Mouse (Mus musculus): Measurements from ENCODE around the gene Spaca3. TPM values are rescaled to one million over a fixed set of nuclear protein-coding genes. Genes with fewer than 3 reads are reported as not detected.

The Spaca3 gene
- total RNA-seq, 2 experiments from 2014 or later, result not detected

DNA sequence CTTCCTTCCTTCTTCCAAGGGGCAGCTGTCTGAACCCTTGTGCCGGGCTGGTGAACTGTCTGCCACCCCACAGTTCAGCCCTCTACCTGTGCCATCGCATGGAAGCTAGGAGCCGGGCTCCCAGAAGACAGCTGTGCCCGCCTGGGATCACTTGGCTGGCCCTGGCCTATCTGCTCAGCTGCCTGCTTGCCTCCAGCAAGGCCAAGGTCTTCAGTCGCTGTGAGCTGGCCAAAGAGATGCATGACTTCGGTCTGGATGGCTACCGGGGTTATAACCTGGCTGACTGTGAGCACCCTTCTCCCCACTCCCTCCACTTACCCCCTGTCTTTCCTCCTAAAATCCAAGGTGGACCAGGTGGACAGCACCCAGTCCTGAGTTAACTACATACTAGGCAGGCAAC lies 4.8 kb downstream of the Spaca3 start:
- no peak for DNase-seq (ENCODE audit: extremely low spot score in 1 of 2, low spot score in 1 of 2)

DNA sequence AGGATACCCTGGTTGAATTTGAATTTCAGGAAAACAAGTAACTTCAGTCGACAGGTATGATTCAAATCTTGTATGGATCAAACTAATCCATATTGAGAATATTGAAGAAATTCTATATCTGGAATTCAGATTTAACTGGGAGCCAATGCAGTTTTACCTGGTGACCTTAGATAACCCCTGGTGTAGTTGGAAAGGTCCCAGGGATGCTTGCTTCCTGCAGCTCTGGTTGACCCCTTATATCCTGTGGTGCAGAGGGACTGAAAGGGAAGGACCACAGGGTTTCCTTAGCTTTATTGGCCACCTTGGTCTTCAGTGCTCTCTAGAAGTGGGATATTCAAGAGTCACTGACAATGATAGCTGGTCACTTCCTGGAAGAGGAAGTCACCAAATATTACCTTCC lies 9.9 kb downstream of the Spaca3 start:
- no peak for DNase-seq (ENCODE audit: extremely low spot score in 1 of 2, low spot score in 1 of 2)

DNA sequence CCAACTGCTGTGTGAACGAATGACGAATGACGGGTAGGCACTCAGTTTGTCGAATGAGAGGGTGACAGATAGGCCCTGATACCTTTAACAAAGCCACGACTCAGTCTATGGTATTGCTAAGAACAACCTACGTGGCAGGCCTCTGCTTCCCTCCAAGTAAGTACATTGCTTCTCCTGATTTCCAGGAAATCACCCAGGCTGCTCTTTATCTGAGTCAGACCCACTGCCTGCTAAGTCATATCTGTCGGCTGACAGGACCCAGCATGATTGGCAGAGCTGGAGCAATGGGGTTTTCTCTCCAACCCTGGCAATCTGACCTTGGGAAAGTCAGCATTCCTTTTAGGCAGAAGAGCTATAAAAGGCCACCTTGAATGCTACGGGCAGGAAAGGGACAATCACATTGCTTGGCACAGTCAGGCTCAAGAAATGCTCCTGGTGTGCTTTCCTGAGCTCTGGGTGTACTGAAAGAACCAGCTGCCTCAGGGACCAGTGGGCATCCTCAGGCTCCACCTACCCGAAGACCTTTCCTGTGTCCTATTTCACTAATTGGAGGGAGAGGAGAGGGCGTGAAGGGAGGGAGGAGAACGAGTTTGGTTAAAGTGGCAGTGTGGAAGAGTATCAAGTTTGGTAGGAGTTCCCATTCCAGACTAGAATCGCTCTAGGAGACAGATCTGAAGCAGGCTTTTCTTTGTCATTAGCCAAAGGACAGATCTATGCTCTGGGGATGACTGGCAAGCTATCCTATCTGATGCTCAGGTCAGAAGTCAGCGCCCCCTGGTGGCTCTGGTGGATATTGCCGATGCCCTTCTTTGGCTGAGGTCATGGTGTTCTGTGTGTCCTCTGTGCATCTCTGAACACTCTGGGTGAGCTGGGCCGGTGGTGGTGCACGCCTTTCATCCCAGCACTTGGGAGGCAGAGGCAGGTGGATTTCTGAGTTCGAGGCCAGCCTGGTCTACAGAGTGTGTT lies 14.6 kb downstream of the Spaca3 start:
- DNase-seq (ENCODE audit: extremely low spot score in 1 of 2, low spot score in 1 of 2), result peak in 1 of 2 experiments; percentile 68

DNA sequence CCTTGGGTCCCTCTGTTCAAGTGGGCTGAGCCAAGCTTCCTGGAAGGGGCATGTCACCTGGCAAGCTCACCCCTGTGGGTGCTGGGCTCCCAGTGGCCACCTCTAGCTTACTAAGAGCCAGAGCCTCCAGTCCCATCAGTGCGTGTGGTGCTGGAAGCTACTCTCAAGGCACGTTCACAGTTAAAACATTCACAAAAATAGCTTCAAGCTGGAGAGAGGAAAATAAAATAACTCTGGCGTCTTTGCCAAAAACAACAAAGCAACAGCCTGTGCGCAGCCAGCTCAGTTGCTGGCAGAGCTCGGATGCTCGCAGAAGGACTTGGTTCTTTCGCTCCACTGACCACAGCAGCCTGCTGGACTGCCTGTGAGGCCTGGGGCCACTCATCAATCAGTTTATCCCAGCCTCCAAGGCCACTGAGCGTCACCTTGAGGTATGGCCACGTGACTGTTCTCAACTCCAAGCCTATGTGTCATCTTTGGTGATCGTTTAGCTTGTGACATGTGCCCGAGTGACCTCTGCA lies 19.0 kb downstream of the Spaca3 start:
- peak; percentile 31 to 32 for DNase-seq (ENCODE audit: extremely low spot score in 1 of 2, low spot score in 1 of 2)

DNA sequence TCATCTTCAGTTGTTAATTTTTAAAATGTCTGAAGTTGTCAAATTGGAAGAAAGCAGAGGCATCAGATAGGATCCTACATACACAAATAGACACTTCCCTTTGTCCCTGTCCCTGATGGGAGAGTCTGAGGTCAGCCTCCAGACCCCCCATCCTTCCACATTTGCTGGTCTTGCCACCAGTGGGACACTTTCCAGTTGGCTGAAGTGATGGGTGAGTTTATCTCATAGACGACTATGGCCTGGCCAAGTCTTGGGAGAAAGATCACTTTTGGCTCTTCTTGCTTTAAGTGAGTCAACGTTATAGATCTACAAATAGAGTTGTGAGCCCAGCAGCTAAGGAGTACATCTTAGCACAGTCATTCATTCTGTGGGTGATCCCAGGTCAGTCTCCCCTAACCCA lies 19.9 kb downstream of the Spaca3 start:
- DNase-seq (ENCODE audit: extremely low spot score in 1 of 2, low spot score in 1 of 2), result no peak

DNA sequence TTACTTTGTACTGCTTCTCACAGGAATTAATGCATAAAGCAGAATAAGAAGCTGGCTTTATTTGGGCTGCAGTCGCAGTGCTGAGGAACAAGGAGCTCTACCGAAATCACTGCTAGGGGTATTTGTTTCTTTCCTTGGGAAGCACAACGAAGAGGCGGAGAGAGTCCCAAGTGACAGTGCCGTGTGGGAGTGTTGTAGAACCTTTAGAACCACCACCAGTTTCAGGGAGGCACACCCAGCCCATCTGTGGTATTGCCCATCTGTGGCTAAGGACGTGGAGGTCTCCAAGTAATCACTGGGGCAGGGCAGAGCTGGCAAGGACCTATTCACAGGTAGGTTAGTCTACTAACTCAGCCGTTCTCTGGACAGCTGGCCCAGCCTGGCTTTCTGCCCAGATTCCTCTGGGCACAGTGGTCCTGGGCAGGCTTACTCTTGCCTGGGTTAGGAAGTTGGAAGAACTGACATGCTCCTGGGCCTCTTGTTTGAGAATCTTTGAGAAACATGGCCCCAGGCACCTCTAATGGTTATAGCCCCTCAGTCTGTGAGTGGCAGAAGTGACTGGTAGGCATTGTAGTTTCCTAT lies 24.2 kb downstream of the Spaca3 start:
- no peak for DNase-seq (ENCODE audit: extremely low spot score in 1 of 2, low spot score in 1 of 2)

DNA sequence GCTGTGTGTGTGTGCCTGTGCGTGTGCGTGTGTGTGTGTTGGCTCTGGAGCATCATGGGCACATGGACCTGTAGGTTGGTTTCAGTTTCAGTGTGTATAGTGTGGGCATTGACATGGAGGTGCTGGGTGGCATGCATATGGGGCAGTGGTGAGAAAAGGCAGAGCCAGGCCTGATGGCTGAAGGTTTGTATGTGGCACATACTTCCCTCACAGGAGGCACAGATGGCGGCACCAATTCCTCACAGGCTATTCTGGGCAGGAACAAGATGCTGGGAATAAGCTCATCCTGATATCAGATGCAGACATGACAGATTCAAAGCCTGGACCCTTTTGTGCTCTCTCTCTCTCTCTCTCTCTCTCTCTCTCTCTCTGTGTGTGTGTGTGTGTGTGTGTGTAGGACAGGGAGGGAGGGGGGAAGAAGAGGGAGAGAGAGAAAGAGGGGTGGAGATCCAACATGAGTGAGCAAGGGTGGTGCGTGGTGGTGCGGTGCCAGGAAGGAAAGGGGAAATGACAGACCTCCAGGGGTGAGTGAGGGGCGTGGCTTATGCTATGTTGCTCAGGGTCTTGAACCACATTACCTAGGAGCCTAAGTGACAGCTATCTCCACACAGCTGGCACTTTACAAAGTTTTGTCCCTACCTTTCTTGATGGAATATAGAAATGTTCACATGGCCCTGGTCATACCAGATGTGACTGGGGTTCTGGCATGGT lies 26.5 kb downstream of the Spaca3 start:
- DNase-seq (ENCODE audit: extremely low spot score in 1 of 2, low spot score in 1 of 2), result no peak

DNA sequence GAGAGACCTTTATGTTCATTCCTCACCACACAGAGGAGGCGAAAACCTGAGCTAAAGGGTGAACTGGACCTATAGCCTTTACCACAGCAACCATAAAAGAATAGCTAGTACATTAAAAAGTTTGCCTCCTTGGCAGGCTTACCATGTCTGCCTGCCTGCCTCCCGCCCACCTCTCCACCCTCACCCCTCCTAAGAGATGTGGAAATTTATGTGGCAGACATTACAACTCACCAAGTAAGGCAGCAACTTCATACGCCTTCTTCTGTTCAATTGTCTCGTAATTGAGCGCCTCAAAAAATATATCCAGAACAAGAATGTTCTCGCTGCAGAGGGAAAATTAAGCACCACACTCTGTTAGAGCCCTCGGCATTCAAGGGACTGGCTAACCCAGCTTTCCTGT lies 28.2 kb downstream of the Spaca3 start:
- DNase-seq (ENCODE audit: extremely low spot score in 1 of 2, low spot score in 1 of 2), result no peak

DNA sequence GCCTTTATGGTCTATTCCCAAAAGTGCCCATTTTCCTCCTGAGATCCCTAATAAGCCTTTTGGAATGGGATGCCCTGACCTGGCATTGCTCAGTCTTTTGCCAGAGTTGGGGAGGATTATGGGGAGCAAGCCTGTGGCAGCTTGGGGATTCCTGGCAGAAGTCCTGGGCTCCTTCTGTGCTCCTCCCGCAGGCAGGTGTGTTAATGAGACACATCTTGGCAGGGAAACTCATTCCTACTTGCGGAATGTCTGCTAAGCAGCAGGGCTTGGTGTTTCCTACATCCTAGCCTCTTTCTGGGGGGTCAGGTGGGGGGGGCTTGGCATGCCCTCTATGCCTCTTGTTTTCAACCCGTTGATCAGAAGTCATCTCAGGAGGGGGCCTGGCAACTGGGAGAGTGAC lies 28.9 kb downstream of the Spaca3 start:
- DNase-seq (ENCODE audit: extremely low spot score in 1 of 2, low spot score in 1 of 2), result no peak

DNA sequence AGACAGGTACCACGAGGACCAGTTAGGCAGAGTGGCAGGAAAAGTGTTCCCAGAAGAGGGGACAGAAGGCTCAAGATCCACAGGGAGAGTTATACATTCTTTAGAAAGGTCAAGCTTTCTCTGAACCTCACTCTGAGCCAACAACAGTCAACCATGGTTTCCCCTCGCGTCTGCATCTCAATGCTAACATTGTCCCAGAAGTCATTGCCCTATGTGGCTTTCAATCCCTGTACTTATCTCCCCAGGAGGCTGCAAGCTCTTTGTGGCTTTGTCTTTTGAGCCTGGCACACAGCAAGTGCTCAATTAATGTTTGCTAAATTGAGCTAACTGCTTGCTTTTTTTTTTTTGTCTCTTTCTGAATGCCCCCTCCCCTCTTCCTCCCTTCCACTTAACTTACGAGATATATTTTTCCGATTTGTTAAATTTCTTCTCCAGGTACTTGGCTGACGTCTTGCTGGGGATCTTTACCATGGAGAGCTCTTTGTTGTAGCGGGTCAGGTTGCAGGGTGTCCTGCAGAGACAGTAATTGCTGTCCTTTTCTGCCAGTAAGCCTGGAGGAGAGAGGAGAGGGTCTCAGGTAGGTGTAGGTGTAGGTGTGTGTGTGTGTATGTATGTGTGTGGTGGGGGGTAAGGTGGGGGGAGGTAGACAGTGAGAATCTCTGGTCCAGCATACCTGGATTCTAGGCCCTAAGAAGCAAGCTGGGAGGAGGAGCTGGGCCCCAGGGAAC lies 31.3 kb downstream of the Spaca3 start:
- no peak for DNase-seq (ENCODE audit: extremely low spot score in 1 of 2, low spot score in 1 of 2)

DNA sequence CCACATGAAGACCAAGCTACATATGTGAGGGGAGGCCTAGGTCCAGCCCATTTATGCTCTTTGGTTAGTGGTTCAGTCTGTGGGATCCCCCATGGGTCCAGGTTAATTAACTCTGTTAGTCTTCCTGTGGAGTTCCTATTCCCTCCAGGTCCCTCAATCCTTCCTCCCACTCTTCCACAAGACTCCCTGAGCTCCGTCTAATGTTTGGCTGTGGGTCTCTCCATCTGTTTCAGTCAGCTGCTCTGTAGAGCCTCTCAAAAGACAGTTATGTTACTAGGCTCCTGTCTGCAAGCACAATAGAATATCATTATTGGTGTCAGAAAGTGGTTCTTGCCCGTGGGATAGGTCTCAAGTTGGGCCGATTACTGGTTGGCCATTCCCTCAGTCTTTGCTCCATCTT lies 37.7 kb downstream of the Spaca3 start:
- no peak for DNase-seq (ENCODE audit: extremely low spot score in 1 of 2, low spot score in 1 of 2)

DNA sequence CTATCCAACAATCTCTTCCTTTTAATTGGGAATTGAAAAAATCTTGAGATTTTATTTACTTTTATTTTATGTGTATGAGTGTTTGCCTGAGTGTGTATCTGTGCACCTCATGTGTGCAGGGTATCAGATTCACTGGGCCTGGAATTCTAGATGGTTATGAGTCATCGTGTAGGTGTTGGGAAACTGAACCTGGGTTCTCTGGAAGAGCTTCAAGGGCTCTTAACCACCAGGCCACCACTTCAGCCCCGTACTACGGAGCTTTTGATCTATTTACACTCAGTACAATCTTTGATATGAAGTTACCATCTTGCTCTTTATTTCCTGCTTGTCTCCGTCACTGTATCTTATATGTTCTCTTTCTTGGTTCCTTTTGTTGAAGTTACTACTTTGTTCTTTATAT lies 42.4 kb downstream of the Spaca3 start:
- no peak for DNase-seq (ENCODE audit: extremely low spot score in 1 of 2, low spot score in 1 of 2)

DNA sequence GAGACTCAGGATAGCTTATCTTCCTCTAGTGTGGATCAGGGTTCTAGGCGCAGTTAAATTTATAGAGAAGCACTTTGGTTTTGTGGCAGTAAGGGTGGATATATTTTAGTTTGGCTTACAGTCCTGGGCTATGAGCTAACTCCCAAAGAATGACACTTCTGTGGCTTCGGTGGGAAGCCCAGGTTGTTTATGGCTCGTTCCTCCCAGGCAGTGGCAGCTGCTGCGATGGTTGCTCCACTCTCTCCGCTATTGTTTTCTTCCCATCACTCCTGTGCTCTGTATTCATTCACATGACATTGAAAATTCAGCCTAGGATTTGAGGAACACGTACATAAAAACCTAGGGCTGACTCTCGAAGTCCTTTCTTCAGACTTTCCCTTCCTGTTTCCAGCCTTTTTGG lies 44.5 kb downstream of the Spaca3 start:
- no peak for DNase-seq (ENCODE audit: extremely low spot score in 1 of 2, low spot score in 1 of 2)

DNA sequence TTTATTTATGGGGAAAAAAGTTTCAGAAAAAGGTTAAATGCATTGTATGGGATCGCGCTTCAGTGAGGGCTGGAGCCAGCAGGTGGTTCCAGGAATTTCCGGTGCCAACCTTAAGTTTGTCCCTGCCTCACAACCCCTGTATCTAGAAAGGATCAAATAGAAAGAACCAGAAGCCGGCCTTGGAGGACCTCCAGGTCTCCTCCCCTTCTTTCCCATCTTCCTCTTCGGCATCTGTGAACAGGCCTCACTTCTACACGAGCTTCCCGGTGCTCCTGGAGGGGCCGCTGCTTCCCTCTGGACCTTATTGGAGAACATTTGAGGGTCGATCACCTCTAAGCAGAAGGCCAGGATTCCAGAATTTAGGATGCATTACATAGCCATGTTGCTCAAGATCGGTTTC lies 45.3 kb downstream of the Spaca3 start:
- DNase-seq (ENCODE audit: extremely low spot score in 1 of 2, low spot score in 1 of 2), result no peak

DNA sequence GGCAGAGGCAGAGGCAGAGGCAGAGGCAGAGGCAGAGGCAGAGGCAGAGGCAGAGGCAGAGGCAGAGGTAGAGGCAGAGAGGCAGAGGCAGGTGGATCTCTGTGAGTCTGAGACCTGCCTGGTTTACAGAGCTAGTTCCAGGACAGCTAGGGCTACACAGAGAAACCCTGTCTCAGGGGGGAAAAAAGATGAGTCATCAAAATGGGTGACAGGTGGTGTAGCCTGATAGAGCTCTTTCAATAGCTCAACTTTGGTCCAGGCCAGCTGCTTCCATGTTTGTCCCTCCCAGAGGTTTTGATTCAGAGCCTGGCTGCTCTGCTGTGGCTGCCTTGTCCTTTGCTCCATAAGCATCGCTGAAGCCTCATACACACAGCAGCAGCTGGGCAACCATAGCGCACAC lies 46.4 kb downstream of the Spaca3 start:
- no peak for DNase-seq (ENCODE audit: extremely low spot score in 1 of 2, low spot score in 1 of 2)

DNA sequence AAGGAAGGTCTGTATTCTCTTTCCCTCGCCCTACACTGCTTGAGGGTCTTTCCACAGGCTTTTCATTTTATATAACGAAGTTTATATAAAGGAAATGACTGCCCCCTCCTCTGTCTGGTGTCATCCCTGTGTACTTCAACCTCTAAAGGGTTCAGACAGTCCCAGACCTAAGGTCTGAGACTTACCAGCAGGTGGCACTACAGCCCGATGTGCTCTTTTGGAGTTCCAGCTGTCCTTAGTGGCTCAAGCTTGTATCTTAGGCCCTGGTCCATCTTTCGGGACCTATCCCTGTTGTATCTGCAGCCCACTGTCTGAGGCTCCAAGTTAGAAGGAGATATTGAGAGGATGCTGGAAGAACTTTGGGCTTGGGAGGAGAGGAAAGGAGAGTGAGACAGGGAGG lies 48.3 kb downstream of the Spaca3 start:
- peak; percentile 54 to 81 for DNase-seq (ENCODE audit: extremely low spot score in 1 of 2, low spot score in 1 of 2)

DNA sequence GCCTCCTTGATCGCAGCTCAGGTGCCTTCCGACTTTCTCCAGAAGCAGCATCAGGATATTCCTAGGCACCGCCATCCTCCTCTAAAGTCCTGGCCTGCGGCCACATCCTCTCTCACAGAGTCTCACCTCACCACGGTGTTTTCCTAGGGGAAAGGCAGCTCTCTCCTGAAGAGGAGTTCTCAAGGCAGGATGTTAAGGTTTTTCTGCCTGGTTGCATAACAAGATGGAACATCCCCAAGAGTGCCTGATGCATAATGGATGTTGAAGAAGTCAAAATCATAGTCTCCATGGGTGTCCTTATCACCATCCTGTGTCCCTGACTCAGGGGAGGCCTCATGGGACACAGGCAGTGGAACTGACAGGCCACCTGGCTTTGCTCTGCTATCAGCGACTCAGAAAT lies 49.7 kb downstream of the Spaca3 start:
- no peak for DNase-seq (ENCODE audit: extremely low spot score in 1 of 2, low spot score in 1 of 2)

DNA sequence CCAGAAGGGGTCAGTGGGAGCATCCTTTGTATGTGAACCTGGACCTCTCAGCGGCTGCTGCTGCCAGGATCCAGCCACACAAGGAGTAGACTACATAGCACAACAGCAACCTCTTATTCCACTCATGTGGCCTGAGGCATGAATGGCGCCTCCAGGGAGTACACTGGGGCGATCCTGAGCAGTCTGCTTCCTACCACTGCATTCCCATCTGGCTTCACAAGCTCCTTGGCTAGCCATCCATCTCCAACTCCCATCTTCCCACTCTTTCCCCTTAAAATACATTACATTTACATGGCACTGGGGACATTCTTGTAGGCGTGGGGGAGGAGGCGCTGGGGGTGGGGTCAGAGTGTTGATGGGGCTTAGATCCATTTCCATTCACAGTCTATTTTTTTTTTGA lies 54.6 kb downstream of the Spaca3 start:
- DNase-seq (ENCODE audit: extremely low spot score in 1 of 2, low spot score in 1 of 2), result no peak

DNA sequence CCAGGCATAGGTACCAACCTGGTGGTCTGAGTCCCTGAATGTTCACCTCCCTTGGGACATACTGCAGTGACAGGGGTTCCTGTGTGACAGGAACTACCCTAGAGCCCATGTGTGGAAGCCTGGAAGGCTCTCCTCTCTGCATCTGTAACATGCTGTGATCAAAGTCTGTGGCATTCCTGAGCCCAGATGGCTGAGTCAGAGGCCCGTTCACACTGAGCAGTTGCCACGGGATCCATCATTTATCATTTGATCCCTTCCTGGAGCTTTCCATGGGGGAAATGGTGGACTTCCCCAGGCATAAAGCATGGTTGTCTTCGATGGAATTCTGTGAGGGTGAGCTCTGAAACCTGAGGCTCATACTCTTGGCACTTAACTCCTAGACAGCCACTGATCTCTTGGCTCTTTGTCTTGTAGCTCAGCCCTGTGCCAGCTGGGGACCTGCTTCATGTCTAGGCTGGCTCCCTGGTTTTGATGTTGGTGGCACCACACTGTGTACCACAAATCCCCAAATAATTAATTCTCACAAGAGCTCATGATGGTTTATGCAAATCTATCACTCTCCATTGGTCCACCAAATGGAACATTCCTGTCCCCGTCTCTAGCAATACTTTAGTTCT lies 55.4 kb downstream of the Spaca3 start:
- no peak for DNase-seq (ENCODE audit: extremely low spot score in 1 of 2, low spot score in 1 of 2)

Measured in layer of hippocampus, postnatal 25 days (tissue).